Mouse (Mus musculus): Measurements from ENCODE around the gene Ssbp1.

Ssbp1 gene

GRCm38 (mm10) chr6:40454436-40455041, 16.6 kb upstream of the Ssbp1 start:
- no peak for DNase-seq (ENCODE audit: low spot score in 2 of 2)

- no peak for DNase-seq (ENCODE audit: low spot score in 2 of 2)
Observed at GRCm38 (mm10) chr6:40465710-40466109, 5.4 kb upstream of the Ssbp1 start.

- DNase-seq (ENCODE audit: low spot score in 2 of 2) = no peak
Observed at GRCm38 (mm10) chr6:40471720-40472010, 513 bp downstream of the Ssbp1 start.

- no peak for DNase-seq (ENCODE audit: low spot score in 2 of 2)
Observed at GRCm38 (mm10) chr6:40476132-40476531, 5.0 kb downstream of the Ssbp1 start.

- DNase-seq (ENCODE audit: low spot score in 2 of 2) = no peak
Observed at GRCm38 (mm10) chr6:40479705-40480104, 8.6 kb downstream of the Ssbp1 start.

GRCm38 (mm10) chr6:40482318-40482717, 11.2 kb downstream of the Ssbp1 start:
- DNase-seq (ENCODE audit: low spot score in 2 of 2) = no peak

- DNase-seq (ENCODE audit: low spot score in 2 of 2) = no peak
Observed at GRCm38 (mm10) chr6:40490933-40491332, 19.8 kb downstream of the Ssbp1 start, which contains the start of gene Tas2r137. Gene Tas2r137, plus strand, starts transcription at chr6:40491233.

GRCm38 (mm10) chr6:40493229-40493628, 22.1 kb downstream of the Ssbp1 start, which contains the start of gene Tas2r108:
Gene Tas2r108, plus strand, starts transcription at chr6:40493529.
- no peak for DNase-seq (ENCODE audit: low spot score in 2 of 2)

GRCm38 (mm10) chr6:40519408-40519807, 48.3 kb downstream of the Ssbp1 start, which contains the start of gene Prss37:
Gene Prss37, minus strand, starts transcription at chr6:40519508.
- no peak for DNase-seq (ENCODE audit: low spot score in 2 of 2)
